In genomic region chr2:34204325-34204724, GRCm38 (mm10) we compare ENCODE assay signal across 22 mouse cellular contexts.
DNase-seq lines count a peak whose midpoint lies in the region; ATAC-seq lines count a peak whose summit lies in the region.
"Had no signal": no experiment of that assay in that cellular context is flagged by ENCODE, and none has a peak within 500 bp of the region (broad histone marks: within the 10 kb centered on the region; RNA-seq: fewer than 3 reads in every experiment).

No protein-coding gene starts in this region.

- peak; percentile 9 for DNase-seq in thymus, postnatal 0 days (ENCODE audit: low spot score)
- no peak for DNase-seq in thymus, adult 18-20 months
- DNase-seq in induced T-regulatory cell, adult 2 months (ENCODE audit: low read depth): peak; percentile 12
- peak; percentile 18 for DNase-seq in naive thymus-derived CD4-positive, alpha-beta T cell, adult 2 months (ENCODE audit: low read depth)
- DNase-seq in heart, adult 8-10 months (ENCODE audit: low spot score): no peak
- DNase-seq in midbrain, embryonic 14.5 days: no peak
- DNase-seq: adrenal gland, adult 2 months; adrenal gland, postnatal 10 days; adrenal gland, postnatal 25 days; B cell, adult 2 months; cerebellum, adult 11 months; cerebellum, adult 18-20 months; cerebellum, adult 8-10 months; cerebellum, adult 9-11 months; cerebellum, postnatal 25 days; forebrain, postnatal 0 days had no signal

- no peak overlapping the region for H3K9ac ChIP-seq in heart, embryonic 12.5 days
- no peak overlapping the region for H3K9ac ChIP-seq in midbrain, embryonic 14.5 days (replicated peaks; ENCODE audit: low read length)
- H3K9ac ChIP-seq: embryonic facial prominence, embryonic 12.5 days; forebrain, embryonic 13.5 days; forebrain, embryonic 15.5 days; forebrain, postnatal 0 days had no signal

- peak; percentile 28 for ATAC-seq in CD4-positive, CD25-positive, alpha-beta regulatory T cell, adult 4 months
- ATAC-seq in heart, embryonic 12.5 days (ENCODE audit: insufficient number of reproducible peaks, low FRiP score): no peak
- ATAC-seq in midbrain, embryonic 14.5 days (ENCODE audit: low FRiP score, low TSS enrichment): no peak
- ATAC-seq: forebrain, embryonic 13.5 days; forebrain, embryonic 15.5 days; forebrain, postnatal 0 days had no signal

- H3K4me1 ChIP-seq in heart, embryonic 12.5 days (replicated peaks): no peaks in the 10 kb centered on the region
- no peaks in the 10 kb centered on the region for H3K4me1 ChIP-seq in midbrain, embryonic 14.5 days (ENCODE audit: control insufficient read depth, insufficient read depth, low read length)
- H3K4me1 ChIP-seq: embryonic facial prominence, embryonic 10.5 days; embryonic facial prominence, embryonic 12.5 days; forebrain, embryonic 13.5 days; forebrain, embryonic 15.5 days had no signal

- peaks cover 21% of the 10 kb centered on the region for H3K36me3 ChIP-seq in heart, embryonic 12.5 days
- H3K36me3 ChIP-seq in midbrain, embryonic 14.5 days (ENCODE audit: control insufficient read depth, insufficient read depth, low read length): peaks cover 11% of the 10 kb centered on the region

- H3K9me3 ChIP-seq in heart, embryonic 12.5 days (replicated peaks): no peaks in the 10 kb centered on the region
- H3K9me3 ChIP-seq in midbrain, embryonic 14.5 days (ENCODE audit: control insufficient read depth, low read length): no peaks in the 10 kb centered on the region
- H3K9me3 ChIP-seq: embryonic facial prominence, embryonic 10.5 days; embryonic facial prominence, embryonic 12.5 days; forebrain, embryonic 13.5 days; forebrain, embryonic 15.5 days had no signal

- no peaks in the 10 kb centered on the region for H3K27me3 ChIP-seq in heart, embryonic 12.5 days (replicated peaks)
- H3K27me3 ChIP-seq in midbrain, embryonic 14.5 days (ENCODE audit: control insufficient read depth, insufficient read depth, low read length): no peaks in the 10 kb centered on the region
- H3K27me3 ChIP-seq: embryonic facial prominence, embryonic 12.5 days; forebrain, embryonic 13.5 days; forebrain, embryonic 15.5 days had no signal

- 88% methylated on average over 2 of the region's 2 CpGs for WGBS in heart, embryonic 12.5 days
- 99% methylated on average over 2 of the region's 2 CpGs for WGBS in midbrain, embryonic 14.5 days

- H3K4me3 ChIP-seq in heart, embryonic 12.5 days: no peak overlapping the region
- no peak overlapping the region for H3K4me3 ChIP-seq in midbrain, embryonic 14.5 days (replicated peaks; ENCODE audit: low read depth, low read length)
- H3K4me3 ChIP-seq: embryonic facial prominence, embryonic 10.5 days; embryonic facial prominence, embryonic 12.5 days; forebrain, embryonic 13.5 days; forebrain, embryonic 15.5 days had no signal

- no peak overlapping the region for H3K4me2 ChIP-seq in heart, embryonic 12.5 days
- no peak overlapping the region for H3K4me2 ChIP-seq in midbrain, embryonic 14.5 days (ENCODE audit: low read length)
- H3K4me2 ChIP-seq: embryonic facial prominence, embryonic 12.5 days; forebrain, embryonic 13.5 days; forebrain, embryonic 15.5 days had no signal

- H3K27ac ChIP-seq in heart, embryonic 12.5 days (ENCODE audit: poor library complexity, severe bottlenecking): no peak overlapping the region
- no peak overlapping the region for H3K27ac ChIP-seq in midbrain, embryonic 14.5 days (replicated peaks; ENCODE audit: low read depth, low read length)
- H3K27ac ChIP-seq: embryonic facial prominence, embryonic 10.5 days; embryonic facial prominence, embryonic 12.5 days; forebrain, embryonic 13.5 days; forebrain, embryonic 15.5 days had no signal

Comparison
In these comparisons a context has a peak if more than half of its experiments do, and no peak if none do; other contexts are left out.
1. DNase-seq: peak in thymus, postnatal 0 days (single experiment), induced T-regulatory cell, adult 2 months (single experiment) and naive thymus-derived CD4-positive, alpha-beta T cell, adult 2 months (single experiment); none in thymus, adult 18-20 months (0 of 2), heart, adult 8-10 months (single experiment) and midbrain, embryonic 14.5 days (single experiment).